Mouse (Mus musculus) adrenal gland, adult (tissue): Measurements from ENCODE around the gene Bex2.

ENCODE experiments used
- DNase-seq, 2 experiments: peaks; one replicate each; pipeline ENCODE4 v3.0.0; 2022 to 2023; ENCODE audit warnings: low spot score in 1 of 2; ENCODE audit not compliant: inconsistent age in 2 of 2

Gene Bex2

DNA sequence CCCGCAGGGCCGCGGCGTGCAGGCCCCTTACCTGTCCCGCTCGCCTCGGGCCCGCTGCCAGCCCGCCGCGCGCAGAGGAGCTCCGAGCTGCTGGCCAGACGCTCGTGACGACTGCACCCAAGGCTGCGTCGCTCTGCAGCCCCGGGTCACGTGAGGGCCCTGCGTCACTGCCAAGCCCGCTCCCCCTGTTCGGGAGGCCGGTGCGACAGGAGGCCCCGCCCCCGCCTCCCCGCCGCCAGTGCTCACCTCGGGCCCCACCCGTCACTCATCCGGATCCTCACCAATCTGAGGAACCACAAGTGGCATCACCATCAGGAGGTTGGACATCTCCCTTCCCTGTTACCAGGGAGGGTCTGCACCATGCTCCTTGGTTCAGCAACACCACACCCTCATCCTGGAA lies at the start of gene Bex2:
Gene Bex2, minus strand, starts transcription at position 217 of the 400 bp plus-strand sequence.
- peak; percentile 6 to 22 for DNase-seq

DNA sequence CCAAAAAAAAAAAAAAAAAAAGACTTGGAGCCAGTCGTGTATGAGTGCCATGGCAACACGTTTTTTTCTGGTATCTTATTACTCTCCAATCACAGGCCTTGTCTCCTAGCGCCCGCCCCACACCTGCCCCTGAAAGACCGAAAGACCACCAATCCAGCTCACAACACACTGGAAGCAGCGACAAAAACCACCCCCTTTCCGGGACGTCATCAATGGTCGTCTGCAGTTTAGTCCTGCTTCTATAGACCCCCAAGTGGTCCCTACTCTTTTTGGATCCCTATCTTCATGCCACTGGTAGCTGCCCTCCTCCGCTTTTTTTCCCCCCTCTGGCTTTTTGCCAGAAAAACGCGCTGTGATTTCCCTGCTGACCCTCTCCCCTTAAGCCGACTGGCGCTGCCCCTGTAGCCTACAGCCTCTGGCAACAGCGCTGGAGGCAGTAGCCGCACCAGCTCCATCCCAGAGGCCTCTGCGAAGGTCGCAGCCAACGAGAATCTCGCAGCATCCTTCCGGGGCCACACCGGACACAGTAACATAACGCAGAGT lies 47.5 kb upstream of the Bex2 start:
- peak; percentile 34 to 36 for DNase-seq

DNA sequence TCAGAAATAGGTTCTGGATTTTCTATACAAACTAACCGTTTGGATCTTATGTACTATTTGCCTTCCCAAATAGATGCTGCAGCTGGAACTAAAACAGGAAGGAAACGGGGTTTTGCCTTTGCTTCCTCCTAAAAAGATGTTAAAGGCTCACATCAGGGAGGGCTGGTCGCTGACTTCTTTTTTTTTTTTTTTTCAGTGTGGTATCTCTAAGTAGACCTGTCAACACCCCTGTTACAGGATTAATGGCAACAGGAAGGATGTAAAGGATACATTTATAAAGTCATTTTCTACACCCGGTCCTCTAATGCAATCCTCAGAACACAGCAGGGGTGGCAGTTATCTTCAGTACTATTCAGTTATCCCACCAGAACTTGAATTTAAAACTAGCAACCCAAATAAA lies 47.0 kb upstream of the Bex2 start:
- no peak for DNase-seq

DNA sequence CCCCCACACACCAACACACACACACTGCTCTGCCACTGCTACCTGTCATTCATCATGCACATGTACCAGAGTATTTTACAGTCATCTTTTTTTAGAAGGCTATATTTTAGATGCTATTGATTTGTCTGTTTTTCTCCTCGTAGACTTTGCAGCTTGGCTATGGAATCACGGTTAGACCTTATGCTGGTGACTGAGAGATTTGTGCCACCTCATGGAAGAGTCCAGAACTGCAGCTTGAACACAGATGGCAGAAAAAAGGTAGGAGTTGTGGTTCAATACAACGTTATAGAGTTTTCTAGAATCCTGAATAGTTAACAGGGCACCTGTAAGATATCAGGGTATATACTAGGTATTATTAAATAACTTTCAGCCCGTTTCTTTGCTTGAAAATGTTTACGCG lies 39.9 kb upstream of the Bex2 start:
- peak; percentile 9 to 65 for DNase-seq

DNA sequence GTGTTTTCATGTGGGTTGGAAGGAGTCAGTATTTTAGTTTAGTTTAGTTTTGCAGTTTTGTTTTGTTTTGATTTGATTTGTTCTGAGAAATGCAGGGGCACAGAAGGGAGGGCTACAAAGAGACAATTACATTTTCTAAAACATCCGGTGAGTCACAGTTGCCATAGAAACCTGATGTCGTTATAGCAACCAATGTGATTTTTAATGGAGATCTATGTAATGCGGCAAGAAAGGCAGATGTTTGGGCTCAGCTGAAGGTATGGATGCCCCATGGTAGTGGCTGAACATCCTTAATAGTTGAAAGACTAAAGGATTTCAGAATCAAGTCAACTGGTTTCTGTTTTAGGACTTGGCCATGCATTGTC lies 36.7 kb upstream of the Bex2 start:
- DNase-seq = no peak

DNA sequence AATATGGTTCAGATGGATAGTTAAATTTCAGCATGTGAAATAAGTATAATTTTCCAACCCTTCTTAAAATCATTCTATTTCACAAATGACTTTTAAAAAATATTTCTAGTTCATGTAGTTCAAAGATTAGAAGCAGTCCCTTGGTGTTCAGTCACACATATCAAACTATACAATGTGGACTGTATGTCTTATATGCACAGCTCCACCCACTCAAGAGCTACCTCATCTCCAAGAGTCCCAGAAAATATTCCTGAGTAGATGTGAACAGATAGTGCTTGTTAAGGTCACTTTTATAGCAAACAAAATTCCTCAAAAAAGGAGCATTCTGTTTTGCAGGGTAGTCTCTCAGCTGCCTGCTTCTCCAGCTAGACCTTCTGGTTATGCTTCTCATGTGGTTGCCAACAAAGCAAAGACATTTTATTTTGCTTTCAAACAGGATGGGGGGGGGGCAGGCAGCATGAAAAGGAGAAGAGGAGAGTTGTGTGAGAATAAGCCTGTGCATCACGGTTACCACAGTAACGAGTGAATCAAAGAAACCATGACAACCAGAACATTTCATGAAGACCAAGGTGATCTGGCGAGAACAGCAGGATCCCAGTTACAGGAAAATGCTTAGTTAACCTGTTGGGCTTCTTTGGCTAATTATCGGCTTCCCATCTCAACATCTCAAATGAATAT lies 36.1 kb upstream of the Bex2 start:
- no peak for DNase-seq

DNA sequence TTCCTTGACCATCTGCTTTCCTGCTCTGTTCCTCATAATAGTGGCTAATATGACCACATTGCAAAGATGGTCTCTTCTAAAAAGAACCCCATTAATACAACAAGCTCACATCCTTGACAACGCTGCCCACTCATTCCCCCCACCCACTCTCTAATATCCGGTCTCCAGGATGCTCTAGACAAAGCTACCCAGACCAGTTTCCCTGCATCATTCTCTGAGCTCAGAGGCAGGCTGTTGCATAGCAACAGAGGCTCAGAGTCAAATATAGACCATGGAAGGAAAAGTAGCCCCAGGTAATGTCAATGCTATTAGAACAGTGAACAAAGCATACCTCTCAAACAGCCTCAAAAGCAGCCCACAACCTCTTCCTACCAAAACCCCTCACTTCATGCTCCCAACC lies 26.4 kb upstream of the Bex2 start:
- no peak for DNase-seq

DNA sequence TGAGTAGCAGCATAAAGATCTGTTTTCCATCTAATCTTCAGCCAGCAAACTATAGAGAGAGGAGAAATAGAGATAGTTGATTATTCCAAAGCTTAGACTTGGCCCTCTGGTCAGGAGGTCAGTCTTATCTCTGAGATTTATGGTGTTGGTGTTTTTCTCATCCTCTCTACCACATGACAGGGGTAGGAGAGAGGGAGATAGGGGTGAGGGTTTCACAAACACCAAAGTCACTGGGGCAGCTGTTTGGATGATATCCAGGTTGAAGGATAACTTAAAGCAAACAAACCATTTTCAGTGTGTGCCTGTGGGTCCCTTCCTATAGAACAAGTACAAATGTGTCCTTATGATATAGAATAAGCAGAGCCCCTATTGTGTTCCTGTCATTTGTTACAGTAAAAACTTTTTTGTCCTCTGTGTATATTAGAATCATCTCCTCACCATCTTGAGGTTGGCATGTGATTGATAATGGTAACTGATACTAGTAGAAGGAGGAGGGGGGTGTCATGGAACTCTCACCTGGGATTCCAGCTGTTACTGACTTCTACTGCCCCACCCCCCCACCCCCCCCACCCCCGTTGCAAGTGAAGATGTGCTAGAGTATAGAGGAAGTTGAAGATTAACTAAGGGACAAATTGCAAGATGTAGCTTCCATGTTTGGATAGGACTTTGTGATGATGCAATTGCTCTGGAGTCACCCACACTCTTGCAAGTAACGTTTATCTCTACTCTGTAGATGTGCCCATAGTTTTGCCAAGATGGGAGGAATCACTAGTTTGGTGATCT lies 24.7 kb upstream of the Bex2 start:
- no peak for DNase-seq

DNA sequence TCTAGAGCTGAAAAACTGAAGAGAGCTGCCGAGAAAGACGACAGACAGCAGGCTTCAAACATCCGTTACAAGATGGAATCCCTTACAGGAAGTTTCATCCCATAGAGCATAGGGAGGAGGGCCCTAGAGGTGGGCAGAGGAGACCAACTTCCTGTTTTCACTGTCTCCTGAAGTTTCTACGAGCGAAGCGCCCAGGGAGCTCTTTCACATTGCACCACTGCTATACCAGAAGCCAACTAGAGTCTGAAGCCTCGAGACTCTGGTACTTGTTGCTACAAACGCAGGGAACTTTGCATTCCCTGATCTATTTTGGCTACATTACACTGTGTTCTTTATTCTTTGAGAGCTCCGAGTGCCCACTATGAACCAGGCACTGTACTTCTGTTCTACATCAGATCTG lies 17.1 kb upstream of the Bex2 start, which contains the start of gene Nxf3:
Gene Nxf3, minus strand, starts transcription at position 101 of the 400 bp plus-strand sequence.
- no peak for DNase-seq

DNA sequence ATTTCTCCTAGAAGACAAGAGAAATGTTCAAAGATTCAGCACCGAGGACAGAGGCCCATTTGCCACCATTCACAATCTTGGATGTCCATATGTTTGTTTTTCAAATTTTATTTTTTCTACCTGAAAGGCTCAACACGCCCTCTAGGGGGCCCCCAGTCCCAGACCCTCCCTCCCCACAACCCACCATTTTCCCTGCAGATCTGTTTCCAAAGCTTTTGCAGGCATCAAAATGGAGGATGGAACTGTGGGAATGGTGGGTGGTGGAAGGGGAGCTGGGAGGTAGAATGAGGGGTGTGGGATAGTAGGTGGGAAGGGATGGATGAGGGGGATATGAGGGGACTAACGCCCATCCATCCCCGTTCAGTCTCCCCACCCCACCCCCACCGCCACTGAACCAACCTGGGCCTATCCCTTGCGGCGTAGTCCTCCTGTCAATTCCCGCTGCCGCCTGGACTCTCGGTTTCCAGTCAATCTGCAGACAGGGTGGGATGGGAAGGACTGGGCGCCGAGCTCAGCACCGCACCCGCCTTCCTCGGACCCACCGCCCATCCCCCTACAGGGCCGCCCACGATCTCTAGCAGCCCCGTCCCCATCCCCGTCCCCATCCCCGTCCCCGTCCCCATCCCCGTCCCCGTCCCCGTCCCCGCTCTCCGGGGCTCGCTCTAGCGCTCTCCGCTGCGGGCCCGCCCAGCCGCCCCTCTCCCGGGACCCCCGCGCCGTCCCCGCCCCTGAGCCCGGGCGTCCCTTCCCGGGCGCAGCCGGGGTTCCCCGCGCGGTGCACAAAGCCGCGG lies 640 bp downstream of the Bex2 start:
- peak in 1 of 2 experiments; percentile 2 for DNase-seq

DNA sequence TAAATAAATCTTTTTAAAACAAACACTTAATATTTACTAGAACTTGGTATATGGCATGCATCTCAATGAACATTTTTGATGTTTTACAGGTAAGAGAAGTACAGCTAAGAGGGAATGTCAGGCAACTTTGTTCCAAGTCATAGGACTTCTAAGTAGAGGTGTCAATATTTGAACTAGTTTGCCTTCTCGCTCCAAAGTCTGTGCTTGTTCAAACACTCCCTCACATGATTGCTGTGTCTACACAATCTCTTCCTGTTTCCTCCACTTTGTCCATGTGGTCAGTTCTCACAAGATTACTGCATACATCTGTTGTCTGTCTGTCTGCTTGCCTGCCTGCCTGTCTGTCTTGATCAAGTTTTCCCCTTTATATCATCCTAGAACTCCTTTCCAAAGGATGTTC lies 7.3 kb downstream of the Bex2 start:
- no peak for DNase-seq

DNA sequence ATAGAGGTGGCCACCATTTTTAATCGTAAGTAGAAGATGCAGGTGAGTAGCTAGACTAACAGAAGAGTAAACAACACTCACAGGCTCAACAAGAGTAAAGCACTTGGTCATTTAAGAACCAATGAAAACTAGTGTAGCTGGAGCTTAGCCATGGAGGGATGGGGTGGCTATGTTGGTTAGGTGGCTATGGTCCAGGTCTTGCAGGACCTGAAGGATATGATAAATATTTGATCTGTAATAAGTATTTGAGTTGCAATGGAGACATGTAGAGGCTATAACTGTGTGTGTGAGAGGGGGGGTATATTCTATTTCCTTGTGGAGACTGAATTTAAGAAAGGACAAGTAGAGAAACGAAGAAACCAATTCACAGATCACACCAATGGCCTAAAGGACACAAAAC lies 16.8 kb downstream of the Bex2 start:
- no peak for DNase-seq

DNA sequence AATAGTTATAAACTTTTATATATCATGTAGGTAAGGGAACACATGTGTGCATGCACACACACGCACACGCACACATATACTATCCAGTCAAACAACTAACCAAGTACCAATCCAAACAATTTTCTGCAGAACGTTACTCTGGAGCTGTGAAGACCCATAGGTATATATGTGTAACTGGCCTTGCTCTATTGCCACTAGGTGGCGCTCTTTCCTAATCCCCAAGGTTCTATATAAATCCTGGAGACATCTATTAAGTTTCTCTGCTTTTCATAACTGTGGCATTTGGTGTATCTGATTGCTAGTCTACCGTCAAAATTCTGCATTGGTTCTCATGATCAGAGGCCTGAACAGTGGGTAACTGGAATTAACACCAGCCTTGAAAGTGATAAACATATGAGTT lies 20.5 kb downstream of the Bex2 start:
- peak; percentile 29 to 77 for DNase-seq

DNA sequence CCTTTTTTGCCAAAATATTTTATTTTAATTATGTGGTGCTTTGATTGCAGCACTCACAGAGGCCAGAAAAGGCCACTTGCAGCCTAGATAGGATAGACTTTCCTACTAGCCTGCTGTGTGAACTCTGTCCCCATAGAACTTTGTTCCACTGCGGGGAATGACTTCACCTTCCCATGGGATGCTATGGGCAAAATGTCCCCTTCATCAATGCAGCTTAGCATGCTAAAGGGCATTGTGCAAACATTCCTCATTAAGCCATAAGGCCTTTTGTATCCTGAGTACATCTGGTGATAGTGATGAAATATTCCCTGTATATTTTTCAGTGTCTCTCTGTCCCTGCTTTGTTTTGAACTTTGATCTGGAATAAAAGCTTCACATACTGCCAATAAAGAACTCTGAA lies 24.3 kb downstream of the Bex2 start:
- DNase-seq = peak in 1 of 2 experiments; percentile 22

DNA sequence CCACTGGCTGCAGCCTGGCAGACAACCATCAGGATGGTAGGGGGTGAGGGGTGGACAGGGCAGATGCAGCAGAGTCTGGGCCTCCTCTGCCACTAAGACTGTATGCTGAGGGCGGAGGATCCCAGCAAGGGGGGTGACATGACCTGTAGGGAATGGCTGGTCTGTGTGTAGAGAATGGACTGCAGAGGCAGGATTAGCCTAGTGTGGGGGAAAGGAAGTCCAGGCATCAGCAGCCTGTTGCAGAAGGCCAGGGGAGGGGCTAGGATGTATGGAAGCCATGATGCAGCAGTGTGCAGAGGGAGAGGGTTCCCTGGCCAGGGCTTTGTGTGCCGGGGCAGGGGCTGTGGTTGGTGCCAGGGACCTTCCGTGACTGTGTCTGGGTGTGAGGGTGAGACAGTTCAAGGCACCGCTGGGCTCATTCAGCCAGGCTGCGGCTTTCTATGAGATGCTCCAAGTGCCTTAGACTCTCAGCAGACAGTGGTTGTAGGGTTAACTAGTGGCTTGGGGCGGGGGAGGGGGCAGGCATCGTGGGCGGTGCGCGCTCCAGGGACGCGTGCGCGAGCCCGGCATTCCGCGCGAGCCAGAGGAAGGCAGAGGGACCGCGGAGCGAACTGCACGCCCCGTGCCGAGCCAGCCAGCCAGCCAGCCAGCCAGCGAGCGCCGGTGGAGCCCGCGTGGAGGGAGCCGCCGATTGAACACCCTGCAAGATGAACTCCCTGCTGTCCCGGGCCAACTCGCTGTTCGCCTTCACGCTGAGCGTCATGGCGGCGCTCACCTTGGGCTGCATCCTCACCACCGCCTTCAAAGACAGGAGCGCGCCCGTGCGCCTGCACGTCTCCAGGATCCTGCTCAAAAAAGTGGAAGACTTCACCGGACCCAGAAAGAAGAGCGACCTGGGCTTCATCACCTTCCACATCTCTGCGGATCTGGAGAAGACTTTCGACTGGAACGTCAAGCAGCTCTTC lies 35.0 kb downstream of the Bex2 start, which contains the start of gene Arxes1:
Gene Arxes1, plus strand, starts transcription at position 569 of the 965 bp plus-strand sequence.
- peak in 1 of 2 experiments; percentile 62 for DNase-seq

DNA sequence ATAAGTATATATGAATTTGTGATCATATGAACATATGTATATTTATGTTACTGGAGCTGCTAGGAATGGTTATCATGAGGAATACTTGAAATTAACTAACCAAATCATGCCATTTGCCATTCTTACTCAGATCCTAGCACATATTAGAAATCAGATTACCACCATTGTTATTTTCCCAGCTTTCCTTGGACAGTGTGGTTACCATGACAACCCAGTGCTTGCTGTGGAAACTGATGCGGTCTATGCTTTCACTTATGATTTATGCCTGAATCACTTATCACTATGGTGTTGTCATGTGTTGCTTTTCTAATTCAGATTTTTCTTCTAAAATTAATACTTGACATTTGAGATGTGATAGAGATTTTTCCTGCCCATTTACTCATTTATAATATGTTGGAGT lies 37.7 kb downstream of the Bex2 start:
- DNase-seq = no peak
